Mouse (Mus musculus) C2C12 (cell line): ENCODE results near the gene Fbxo28.

Experiments
- CTCF ChIP-seq: IDR thresholded peaks from one replicate; pipeline ENCODE4 v1.5.1; 2011; ENCODE audit not compliant: control insufficient read depth, insufficient read depth, insufficient read length
- MAX ChIP-seq: IDR thresholded peaks from one replicate; pipeline ENCODE4 v1.6.1; 2011; ENCODE audit warnings: mild to moderate bottlenecking, control low read depth
- MYOG ChIP-seq: IDR thresholded peaks from one replicate; pipeline ENCODE4 v1.6.1; 2011; ENCODE audit not compliant: control insufficient read depth, insufficient read length; ENCODE audit errors: extremely low read depth

- TF ChIP-seq CTCF, result no peak
- TF ChIP-seq MAX, result no peak
- no peak for TF ChIP-seq MYOG
Measured at GRCm38 (mm10) chr1:182346491-182346890, 5.1 kb upstream of the Fbxo28 start.
